Mouse (Mus musculus) hindbrain, embryonic 11.5 days (tissue): Measurements from ENCODE around the gene Rnf8. TPM values are rescaled to one million over a fixed set of nuclear protein-coding genes. Genes with fewer than 3 reads are reported as not detected.
"Not testable (repeated sequence)": the region's sequence is repeated elsewhere in the genome, so short reads cannot be mapped to it uniquely, and the experiment has no call there.

ENCODE experiments used
- ATAC-seq: fragments of 200-750 bp; cut with Nextera tagmentation; 2 replicates; pipeline ENCODE4 v1.8.0; 2017; ENCODE audit warnings: mild to moderate bottlenecking, moderate TSS enrichment, moderate library complexity; ENCODE audit not compliant: low FRiP score
- DNase-seq: peaks from one replicate; pipeline ENCODE4 v3.0.0-alpha.2; 2015; ENCODE audit warnings: low spot score
- H3K27ac ChIP-seq: fragments of 300-500 bp; sonication (generic); 2 replicates; pipeline ENCODE4 v1.5.1; 2014; ENCODE audit warnings: mild to moderate bottlenecking, low read depth, low read length
- H3K27me3 ChIP-seq: fragments of 300-500 bp; sonication (generic); 2 replicates; pipeline ENCODE4 v1.6.1; 2014; ENCODE audit warnings: mild to moderate bottlenecking, low read length, moderate library complexity, mixed read lengths; ENCODE audit not compliant: control insufficient read depth, insufficient read depth
- H3K36me3 ChIP-seq: fragments of 300-500 bp; sonication (generic); 2 replicates; pipeline ENCODE4 v1.6.1; 2014; ENCODE audit warnings: mild to moderate bottlenecking, low read length, moderate library complexity, mixed read lengths; ENCODE audit not compliant: control insufficient read depth, insufficient read depth
- H3K4me1 ChIP-seq: fragments of 300-500 bp; sonication (generic); replicated peaks from 2 replicates; pipeline ENCODE4 v1.6.1; 2014; ENCODE audit warnings: low read length, mixed read lengths; ENCODE audit not compliant: control insufficient read depth, insufficient read depth
- H3K4me2 ChIP-seq: fragments of 300-500 bp; sonication (generic); replicated peaks from 2 replicates; pipeline ENCODE4 v1.6.1; 2014; ENCODE audit warnings: mild to moderate bottlenecking, low read depth, low read length
- H3K4me3 ChIP-seq: fragments of 300-500 bp; sonication (generic); 2 replicates; pipeline ENCODE4 v1.5.1; 2014; ENCODE audit warnings: low read depth, low read length
- H3K9ac ChIP-seq: fragments of 300-500 bp; sonication (generic); 2 replicates; pipeline ENCODE4 v1.6.1; 2014; ENCODE audit warnings: low read depth, low read length
- H3K9me3 ChIP-seq: fragments of 300-500 bp; sonication (generic); 2 replicates; pipeline ENCODE4 v1.6.1; 2016; ENCODE audit warnings: low read length; ENCODE audit not compliant: control insufficient read depth
- WGBS: fragments of 180-500 bp; shearing (Covaris S2); extraction: QIAGEN DNeasy Blood & Tissue Kit; methylation state at CpG from one replicate; pipeline ENCODE4 v1.1.7; 2014; 5-methylcytosine and 5-hydroxymethylcytosine counted together
- polyA plus RNA-seq: library from polyadenylated mRNA; unstranded; fragments of >200 nt; fragmentation: Nextera tagmentation; extraction: Ambion mirVana; gene quantifications from 2 replicates; pipeline ENCODE4 v1.2.1, GENCODE M21; 2014

Gene Rnf8
- polyA plus RNA-seq, 1 experiment from 2014 or later, result 113 TPM

- Histone ChIP-seq H3K27me3 (no peaks in the 10 kb centered on the region), H3K9me3 (no peaks in the 10 kb centered on the region), H3K4me3 (no peak overlapping the region), H3K27ac (no peak overlapping the region), H3K4me2 (no peak overlapping the region), H3K36me3 (no peaks in the 10 kb centered on the region), H3K4me1 (no peaks in the 10 kb centered on the region), H3K9ac (no peak overlapping the region)
- no peak for ATAC-seq
- peak; percentile 92 for DNase-seq
- 28% methylated on average over 6 of the region's 6 CpGs for WGBS
Observed at GRCm38 (mm10) chr17:29603283-29603682, 11.3 kb upstream of the Rnf8 start.

GRCm38 (mm10) chr17:29613453-29613852 is 1.1 kb upstream of the Rnf8 start:
- not testable (repeated sequence) for ATAC-seq, H3K9ac ChIP-seq, H3K27ac ChIP-seq, H3K4me2 ChIP-seq, H3K4me3 ChIP-seq, H3K36me3 ChIP-seq, H3K27me3 ChIP-seq, H3K4me1 ChIP-seq, H3K9me3 ChIP-seq, DNase-seq
- WGBS, result 86% methylated on average over 5 of the region's 5 CpGs

- Histone ChIP-seq H3K4me2 (peak overlapping the region; percentile 83), H3K4me1 (0 out of 2 replicates have a peak, but pooled peaks cover 4% of the 10 kb centered on the region), H3K9ac (peak overlapping the region; percentile 90), H3K9me3 (no peaks in the 10 kb centered on the region), H3K27ac (peak overlapping the region; percentile 96), H3K36me3 (no peaks in the 10 kb centered on the region), H3K27me3 (no peaks in the 10 kb centered on the region), H3K4me3 (peak overlapping the region; percentile 80)
- peak; percentile 70; the same call in 1 of the 2 replicates for ATAC-seq
- DNase-seq, result no peak
- WGBS, result 0% methylated on average over 33 of the region's 43 CpGs
Observed at GRCm38 (mm10) chr17:29615024-29615551, 498 bp downstream of the Rnf8 start.

GRCm38 (mm10) chr17:29615616-29616015 is 1.0 kb downstream of the Rnf8 start:
- ATAC-seq, result no peak
- DNase-seq, result peak; percentile 30

GRCm38 (mm10) chr17:29619231-29619630 is 4.6 kb downstream of the Rnf8 start:
- H3K9me3 ChIP-seq, result no peaks in the 10 kb centered on the region
- H3K9ac ChIP-seq, result no peak overlapping the region
- H3K27me3 ChIP-seq, result no peaks in the 10 kb centered on the region
- no peak for ATAC-seq
- no peak overlapping the region for H3K27ac ChIP-seq
- 0 out of 2 replicates have a peak, but pooled peaks cover 4% of the 10 kb centered on the region for H3K4me1 ChIP-seq
- no peak overlapping the region for H3K4me2 ChIP-seq
- H3K4me3 ChIP-seq, result no peak overlapping the region
- H3K36me3 ChIP-seq, result 0 out of 2 replicates have a peak, but pooled peaks cover 5% of the 10 kb centered on the region
- DNase-seq, result no peak
- WGBS, result 87% methylated on average over 3 of the region's 3 CpGs

More at GRCm38 (mm10) chr17:29615616-29616015, 1.0 kb downstream of the Rnf8 start:
- peak overlapping the region; percentile 80 for H3K4me3 ChIP-seq
- no peaks in the 10 kb centered on the region for H3K27me3 ChIP-seq
- no peaks in the 10 kb centered on the region for H3K36me3 ChIP-seq
- no peak overlapping the region for H3K27ac ChIP-seq
- H3K9ac ChIP-seq, result peak overlapping the region; percentile 90
- peak overlapping the region; percentile 83 for H3K4me2 ChIP-seq
- no peaks in the 10 kb centered on the region for H3K9me3 ChIP-seq
- H3K4me1 ChIP-seq, result 0 out of 2 replicates have a peak, but pooled peaks cover 4% of the 10 kb centered on the region
- WGBS, result 14% methylated on average over 4 of the region's 4 CpGs

- H3K27me3 ChIP-seq, result no peaks in the 10 kb centered on the region
- H3K9ac ChIP-seq, result no peak overlapping the region
- DNase-seq (no peak), ATAC-seq (no peak)
- no peak overlapping the region for H3K4me2 ChIP-seq
- no peaks in the 10 kb centered on the region for H3K4me1 ChIP-seq
- no peak overlapping the region for H3K4me3 ChIP-seq
- H3K9me3 ChIP-seq, result no peaks in the 10 kb centered on the region
- H3K27ac ChIP-seq, result no peak overlapping the region
- peaks cover 10% of the 10 kb centered on the region for H3K36me3 ChIP-seq
- 92% methylated on average over 8 of the region's 8 CpGs for WGBS
Observed at GRCm38 (mm10) chr17:29623488-29623887, 8.9 kb downstream of the Rnf8 start.

- H3K36me3 ChIP-seq, result peaks cover 14% of the 10 kb centered on the region
- H3K4me1 ChIP-seq, result no peaks in the 10 kb centered on the region
- H3K9ac ChIP-seq, result no peak overlapping the region
- no peak for DNase-seq
- no peak overlapping the region for H3K27ac ChIP-seq
- H3K4me2 ChIP-seq, result no peak overlapping the region
- no peaks in the 10 kb centered on the region for H3K27me3 ChIP-seq
- 91% methylated on average over 9 of the region's 9 CpGs for WGBS
- no peak overlapping the region for H3K4me3 ChIP-seq
- H3K9me3 ChIP-seq, result no peaks in the 10 kb centered on the region
- no peak for ATAC-seq
Observed at GRCm38 (mm10) chr17:29627285-29627684, 12.7 kb downstream of the Rnf8 start.

GRCm38 (mm10) chr17:29628946-29629345 is 14.4 kb downstream of the Rnf8 start:
- 92% methylated on average over 5 of the region's 5 CpGs for WGBS
- peaks cover 11% of the 10 kb centered on the region for H3K36me3 ChIP-seq
- ATAC-seq (no peak), DNase-seq (no peak)
- H3K4me2 ChIP-seq, result no peak overlapping the region
- H3K27ac ChIP-seq, result no peak overlapping the region
- H3K9ac ChIP-seq, result no peak overlapping the region
- H3K4me3 ChIP-seq, result no peak overlapping the region
- no peaks in the 10 kb centered on the region for H3K27me3 ChIP-seq
- H3K4me1 ChIP-seq, result no peaks in the 10 kb centered on the region
- no peaks in the 10 kb centered on the region for H3K9me3 ChIP-seq

GRCm38 (mm10) chr17:29629620-29630019 is 15.0 kb downstream of the Rnf8 start:
- no peak for ATAC-seq
- DNase-seq, result no peak
- Histone ChIP-seq H3K9me3 (no peaks in the 10 kb centered on the region), H3K4me2 (no peak overlapping the region), H3K9ac (no peak overlapping the region), H3K27ac (no peak overlapping the region), H3K4me1 (no peaks in the 10 kb centered on the region), H3K4me3 (no peak overlapping the region), H3K36me3 (peaks cover 13% of the 10 kb centered on the region), H3K27me3 (no peaks in the 10 kb centered on the region)
- 88% methylated on average over 5 of the region's 5 CpGs for WGBS
